Mouse (Mus musculus) small intestine, adult 2 months (tissue): ENCODE data around the gene Zhx3.

Experiments used
- CTCF ChIP-seq: fragments of 200-500 bp; IDR thresholded peaks from 2 replicates; pipeline ENCODE4 v1.5.1; 2012; ENCODE audit warnings: low read depth, mild to moderate bottlenecking, control low read depth, inconsistent platforms, low read length, moderate library complexity, mixed read lengths; ENCODE audit not compliant: insufficient replicate concordance, insufficient read length; ENCODE audit errors: extremely low read depth
- POLR2A ChIP-seq: fragments of 200-500 bp; IDR thresholded peaks from 2 replicates; pipeline ENCODE4 v1.6.1; 2012; ENCODE audit warnings: low read depth, mild to moderate bottlenecking, control low read depth, inconsistent platforms, low read length, moderate library complexity

GRCm38 (mm10) chr2:160738354-160738753 lies 134.4 kb downstream of the Zhx3 start:
- TF ChIP-seq POLR2A (no peak), CTCF (no peak)
